Mouse (Mus musculus): Measurements from ENCODE around the gene Runx1.
A peak's percentile ranks its signal among the peaks of the same experiment; 100 is the strongest.

The Runx1 gene

DNA sequence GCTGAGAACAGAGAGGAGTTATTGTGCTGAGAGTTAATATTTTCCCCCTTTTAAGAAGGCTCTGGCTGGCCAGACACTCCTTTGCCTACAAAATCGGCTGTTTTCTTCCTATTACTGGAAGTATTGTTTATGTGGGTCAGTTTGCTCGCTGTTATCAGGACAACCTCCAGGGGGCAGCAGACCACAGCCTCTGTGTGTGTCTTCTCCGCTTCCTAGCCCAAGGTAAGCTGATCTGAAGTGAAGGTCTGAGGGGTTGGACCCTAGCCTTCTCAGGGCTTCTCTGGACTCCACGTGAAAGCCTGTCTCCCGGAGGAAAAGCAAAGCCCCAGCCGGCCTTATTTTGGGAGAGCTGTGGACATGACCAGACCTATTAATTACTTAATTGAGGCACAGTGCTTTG, 260.2 kb downstream of the Runx1 start:
- DNase-seq (ENCODE audit: low spot score in 2 of 2), result peak; percentile 74 to 85

DNA sequence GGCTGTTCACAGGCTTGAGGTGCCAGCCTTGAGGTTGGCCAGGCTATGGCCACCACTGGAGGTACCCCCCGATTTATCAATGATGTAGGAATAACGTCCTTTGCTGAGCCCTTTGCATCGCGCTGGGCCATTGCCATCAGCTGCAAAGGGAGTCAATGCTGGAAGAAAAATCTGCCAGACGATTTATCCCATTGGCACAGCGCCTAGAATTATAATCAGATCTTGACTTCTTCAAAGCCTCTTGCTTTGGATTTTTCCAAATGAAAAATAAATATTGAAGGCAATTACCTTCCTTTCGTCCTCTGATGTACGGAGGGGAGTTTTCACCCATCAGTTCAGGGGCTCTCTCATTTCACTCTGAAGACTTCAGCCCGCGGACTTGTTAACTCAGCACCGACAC, 260.7 kb downstream of the Runx1 start:
- DNase-seq (ENCODE audit: low spot score in 2 of 2), result no peak

DNA sequence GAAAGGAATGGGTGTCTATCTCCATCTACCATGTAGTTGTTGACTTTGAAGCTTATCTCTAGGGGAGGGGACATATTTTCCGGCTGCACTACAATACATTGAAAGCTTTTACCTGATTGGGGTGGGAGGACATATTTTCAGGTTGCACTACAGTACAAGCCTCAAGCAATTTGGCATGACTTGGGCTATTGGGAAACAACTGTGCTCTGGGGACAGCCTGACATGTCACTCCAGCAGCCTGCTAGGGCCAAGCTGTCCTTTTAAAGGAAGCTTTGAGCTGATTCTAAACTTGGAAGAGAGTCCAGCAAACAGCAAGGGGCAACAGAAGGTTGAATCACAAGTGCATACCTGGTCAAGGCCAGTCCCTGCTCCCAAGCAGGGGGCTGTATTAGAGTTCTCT, 270.9 kb downstream of the Runx1 start:
- no peak for DNase-seq (ENCODE audit: low spot score in 2 of 2)

DNA sequence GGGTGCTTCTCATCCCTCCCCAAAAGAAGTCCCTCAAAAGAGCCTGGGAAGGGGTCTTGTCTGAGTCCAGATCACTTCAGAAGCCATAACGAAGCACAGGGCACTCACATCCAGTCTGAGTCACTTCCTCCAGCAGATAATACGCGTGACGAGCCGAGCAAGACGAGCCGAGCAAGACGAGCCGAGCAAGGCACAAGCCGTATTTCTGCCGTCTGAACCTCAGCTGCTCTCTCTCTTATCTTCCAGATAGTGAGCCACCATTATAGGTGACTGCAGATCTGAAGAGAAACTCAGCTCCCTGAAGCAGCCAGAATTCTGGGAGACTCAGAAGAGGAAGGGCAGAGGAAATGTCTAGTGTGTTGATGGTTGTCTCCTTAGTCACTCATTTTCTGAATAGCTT, 273.1 kb downstream of the Runx1 start:
- DNase-seq (ENCODE audit: low spot score in 2 of 2), result no peak

DNA sequence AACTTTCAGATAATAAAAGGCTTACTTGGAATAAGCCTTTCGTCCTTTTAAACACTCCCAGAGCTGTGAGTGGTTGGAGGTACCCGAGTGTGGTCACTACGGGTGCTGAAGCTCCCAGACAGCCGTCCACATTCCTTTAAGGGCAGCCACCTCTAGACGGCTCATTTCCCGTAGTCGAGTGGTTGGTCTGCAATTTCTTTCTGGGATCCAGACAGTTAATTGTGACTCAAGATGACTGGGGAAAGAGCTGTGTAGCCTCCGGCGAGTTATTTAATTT, 273.9 kb downstream of the Runx1 start:
- DNase-seq (ENCODE audit: low spot score in 2 of 2), result no peak
